Mouse (Mus musculus) lung, postnatal 25 days (tissue): ENCODE measurements around the gene Gckr.
"Not testable (repeated sequence)": the region's sequence is repeated elsewhere in the genome, so short reads cannot be mapped to it uniquely, and the experiment has no call there.

Experiments used
- DNase-seq: peaks from one replicate; pipeline ENCODE4 v3.0.0; 2022; ENCODE audit warnings: low spot score

Gckr gene

DNA sequence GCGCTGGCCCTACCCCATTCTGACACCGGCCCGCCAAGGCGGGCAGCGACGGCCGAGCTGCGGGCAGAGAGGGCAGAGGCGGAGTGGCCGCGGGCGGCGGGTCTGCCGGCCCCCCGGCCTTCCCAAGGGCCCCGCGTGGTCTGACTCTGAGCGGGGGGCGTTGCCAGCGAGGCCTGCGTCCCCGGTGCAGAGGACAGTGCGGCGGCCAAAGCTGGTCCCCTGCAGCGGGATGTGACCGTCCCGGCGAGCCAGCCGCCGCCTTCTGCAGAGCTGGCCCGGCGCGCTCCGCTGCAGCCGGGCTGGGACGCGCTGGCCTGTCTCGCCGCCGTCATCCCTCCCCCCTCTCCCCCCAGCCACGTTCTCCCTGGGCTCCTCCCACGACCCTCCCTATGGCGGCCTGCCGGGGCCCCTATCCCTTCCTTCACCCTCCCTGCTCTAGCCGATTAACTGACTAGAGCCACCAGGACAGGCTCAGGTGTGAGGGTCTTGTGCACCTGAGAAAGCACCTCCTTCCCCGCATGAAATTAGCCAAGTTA is 1.6 kb upstream of the Gckr start, which contains the start of gene Fndc4:
TSS of gene Fndc4 (minus strand) at position 475 of the 536 bp plus-strand sequence.
- no peak for DNase-seq

DNA sequence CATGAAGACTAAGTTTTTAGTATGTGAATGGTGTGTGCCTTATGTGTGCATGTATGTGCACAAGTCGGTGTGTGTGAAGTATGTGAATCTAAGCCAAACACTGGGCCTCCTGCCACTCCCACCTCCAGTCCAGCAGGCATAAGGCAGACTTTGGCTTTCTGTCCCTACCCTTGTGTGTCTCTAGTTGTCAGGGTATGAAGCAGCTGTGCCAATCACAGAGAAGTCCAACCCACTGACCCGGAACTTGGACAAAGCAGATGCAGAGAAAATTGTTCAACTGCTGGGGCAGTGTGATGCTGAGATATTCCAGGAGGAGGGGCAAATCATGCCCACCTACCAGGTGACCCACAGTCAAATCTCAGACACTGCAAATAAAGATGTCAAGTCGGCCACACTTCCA is 738 bp downstream of the Gckr start:
- no peak for DNase-seq

DNA sequence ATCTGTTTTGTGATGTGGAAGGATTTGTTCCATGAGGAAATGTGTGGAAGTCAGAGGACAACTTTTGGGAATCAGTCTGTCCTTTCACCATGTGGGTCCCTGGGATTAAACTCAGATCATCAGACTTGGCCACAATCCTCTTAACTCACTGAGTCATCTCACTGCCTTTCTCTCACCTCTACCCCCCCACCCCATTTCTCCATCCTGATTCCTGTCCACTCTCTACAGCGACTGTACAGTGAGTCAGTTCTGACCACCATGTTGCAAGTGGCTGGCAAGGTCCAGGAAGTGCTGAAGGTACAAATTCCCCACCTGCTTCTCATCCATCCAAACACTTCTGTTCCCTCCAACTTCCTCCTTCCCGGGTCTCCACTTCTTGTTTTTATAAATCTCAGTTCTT is 1.2 kb downstream of the Gckr start:
- no peak for DNase-seq

DNA sequence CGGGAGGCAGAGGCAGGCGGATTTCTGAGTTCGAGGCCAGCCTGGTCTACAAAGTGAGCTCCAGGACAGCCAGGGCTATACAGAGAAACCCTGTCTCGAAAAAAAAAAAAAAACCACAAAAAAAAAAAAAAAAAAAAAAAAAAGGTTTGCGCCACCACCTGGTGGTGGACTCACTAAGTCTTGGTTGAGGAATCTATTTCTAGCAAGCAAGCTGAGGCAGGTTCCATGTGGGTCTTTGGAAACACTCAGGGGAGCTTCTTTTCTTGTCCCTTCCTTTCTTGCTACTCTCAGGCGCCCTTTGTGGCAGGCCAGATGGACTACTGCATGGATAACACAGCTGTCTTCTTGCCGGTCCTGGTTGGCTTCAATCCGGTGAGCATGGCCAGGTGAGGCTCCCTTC is 4.6 kb downstream of the Gckr start:
- DNase-seq = no peak

DNA sequence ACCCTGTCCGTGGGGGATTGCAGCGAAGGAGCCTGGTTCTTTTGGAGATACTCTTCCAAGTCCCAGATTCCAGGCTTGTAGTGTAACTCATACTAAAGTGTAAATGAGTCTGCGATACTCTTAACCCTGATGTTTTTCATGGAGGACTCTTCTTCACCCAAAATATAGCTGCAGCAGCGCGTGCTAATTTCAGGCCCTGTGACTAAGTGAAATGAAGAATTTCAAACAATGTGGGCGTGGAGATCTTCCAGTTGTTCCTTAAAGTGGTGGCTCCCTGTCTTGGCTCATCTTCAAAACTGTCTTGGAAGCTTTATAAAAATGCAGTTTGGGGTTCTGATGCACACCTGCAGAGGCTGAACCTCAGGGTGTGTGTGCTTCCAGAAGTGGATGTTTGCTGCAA is 5.8 kb downstream of the Gckr start:
- DNase-seq = no peak

DNA sequence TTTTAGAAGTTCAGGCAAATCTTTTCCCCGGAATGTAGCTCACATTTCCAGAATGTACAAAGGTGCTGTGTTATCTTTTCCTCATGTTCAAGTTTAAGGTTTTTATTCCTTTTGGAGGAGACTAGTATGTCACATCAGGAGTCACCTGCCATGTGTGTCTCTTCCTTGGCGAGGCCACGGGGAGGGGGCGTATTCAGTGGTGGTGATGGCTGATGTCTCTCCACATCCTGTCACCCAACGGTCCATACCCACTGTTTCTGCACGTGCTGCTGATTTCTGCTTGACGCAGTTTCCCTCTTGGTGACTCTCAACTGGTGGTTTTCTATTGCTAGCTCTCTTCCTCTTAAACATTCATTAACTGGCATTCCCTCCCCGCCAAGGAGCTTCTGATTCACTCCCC is 15.6 kb downstream of the Gckr start:
- DNase-seq = no peak

DNA sequence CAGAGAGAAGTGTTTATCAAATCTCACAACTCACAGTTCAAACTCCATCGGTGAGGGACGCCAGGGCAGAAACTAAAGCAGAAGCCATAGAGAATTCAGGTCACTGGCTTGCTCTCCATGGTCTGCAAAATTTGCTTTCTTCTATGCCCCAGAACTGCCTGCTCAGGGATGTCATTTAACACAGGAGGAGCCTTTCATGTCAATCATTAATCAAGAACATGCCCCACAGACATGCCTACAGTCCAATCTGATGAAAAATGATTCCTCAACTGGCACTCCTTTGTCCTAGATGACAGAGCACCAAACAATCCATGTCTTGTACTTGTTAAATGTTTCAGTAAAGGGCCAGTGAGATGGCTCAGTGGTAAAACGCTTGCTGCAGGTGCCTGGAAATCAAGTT is 25.5 kb downstream of the Gckr start:
- no peak for DNase-seq

DNA sequence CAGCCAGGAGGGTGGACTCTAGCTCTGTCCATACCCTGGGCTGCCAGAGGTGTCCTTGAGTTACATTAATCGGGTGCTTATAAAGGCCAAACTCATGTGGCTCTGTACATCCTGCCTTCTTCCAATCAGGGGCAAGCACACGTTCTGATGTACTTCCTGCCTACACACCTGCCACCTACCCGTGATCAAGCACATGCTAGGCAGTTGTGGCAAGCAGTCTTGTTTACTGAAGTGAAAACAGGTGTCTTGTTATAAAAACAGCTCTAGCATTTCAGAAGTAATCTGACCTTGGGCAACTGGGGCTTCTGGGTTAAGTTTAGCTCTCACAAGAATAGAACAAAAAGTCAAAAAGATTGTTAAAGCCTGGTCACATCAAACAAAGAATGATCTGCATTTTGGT is 26.8 kb downstream of the Gckr start:
- no peak for DNase-seq

DNA sequence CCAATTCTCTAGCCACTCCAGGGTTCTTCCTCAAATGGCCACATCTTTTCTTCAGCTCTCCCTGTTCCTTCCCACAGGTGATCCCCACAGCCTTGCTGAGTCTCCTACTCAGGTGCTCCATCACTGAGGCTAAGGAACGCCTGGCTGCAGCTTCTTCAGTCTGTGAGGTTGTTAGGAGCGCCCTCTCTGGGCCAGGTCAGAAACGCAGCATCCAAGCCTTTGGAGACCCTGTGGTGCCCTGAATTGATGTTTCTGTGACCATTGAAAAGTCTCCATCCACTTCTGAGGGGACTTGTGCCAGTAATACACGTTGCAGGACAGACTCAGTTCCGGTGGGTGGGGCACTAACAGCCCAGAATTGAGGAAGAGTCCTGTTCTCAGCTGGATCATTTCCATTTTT is 29.6 kb downstream of the Gckr start:
- peak; percentile 5 for DNase-seq

DNA sequence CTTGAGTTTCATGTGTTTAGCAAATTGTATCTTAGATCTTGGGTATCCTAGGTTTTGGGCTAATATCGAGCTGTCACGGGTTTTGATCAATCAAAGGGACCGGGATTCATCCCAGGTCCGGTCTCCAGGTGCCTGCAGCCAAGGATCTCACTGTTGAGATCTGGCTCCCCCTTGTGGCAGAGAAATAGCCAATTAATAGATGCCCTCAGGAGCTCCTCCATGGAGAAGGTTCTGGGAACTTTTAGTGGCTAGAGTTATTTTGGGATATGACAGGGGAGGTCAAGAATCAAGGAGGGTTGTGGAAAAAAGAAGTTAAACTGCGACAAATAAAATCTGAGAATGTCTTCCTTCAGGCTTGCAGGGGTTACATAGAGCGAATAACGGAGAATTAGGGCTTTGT is 31.0 kb downstream of the Gckr start:
- peak; percentile 74 for DNase-seq

DNA sequence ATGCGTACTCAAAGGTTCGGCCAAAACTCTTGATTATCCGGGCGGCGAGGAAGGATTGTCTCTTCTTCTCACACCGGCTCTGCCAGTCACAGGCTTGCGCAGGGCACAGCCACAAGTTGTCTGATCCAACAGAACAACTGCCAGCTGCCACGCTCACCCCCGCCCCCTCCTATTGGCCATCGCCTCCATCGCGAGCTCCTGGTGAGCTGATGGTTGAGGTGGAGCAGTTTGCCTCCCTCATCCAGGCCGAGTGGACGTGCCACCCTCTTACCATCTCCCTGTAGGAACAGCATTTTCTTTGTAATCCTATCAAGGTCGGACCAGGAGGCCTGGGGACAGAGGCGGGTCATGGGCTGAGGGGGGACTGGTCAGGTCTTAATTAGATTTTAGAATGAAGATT is 60.3 kb downstream of the Gckr start:
- DNase-seq = not testable (repeated sequence)

DNA sequence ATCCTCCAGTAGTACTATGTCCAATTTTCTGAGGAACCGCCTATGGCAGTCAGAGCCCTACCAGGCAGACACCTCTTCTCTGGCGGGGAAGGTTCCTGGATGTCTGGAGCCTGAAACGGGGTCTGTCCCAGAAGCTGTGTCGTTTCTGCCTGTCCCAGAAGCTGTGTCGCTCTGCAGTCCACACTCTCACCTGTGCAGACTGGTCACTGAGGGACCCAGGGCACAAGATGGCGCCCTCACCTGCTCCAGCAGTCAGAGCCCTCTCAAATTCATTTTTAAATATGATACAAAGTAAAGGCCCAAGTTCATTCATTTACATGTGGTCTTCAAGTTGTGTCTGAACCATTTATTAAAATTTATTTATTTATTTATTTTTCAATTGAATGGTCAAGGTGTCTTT is 63.7 kb downstream of the Gckr start:
- DNase-seq = no peak
